Mouse (Mus musculus): ENCODE measurements around the gene Prdx1.

The Prdx1 gene

GRCm38 (mm10) chr4:116722230-116722629, 36.9 kb downstream of the Prdx1 start:
- DNase-seq (ENCODE audit: extremely low spot score, low read depth, low spot score), result no peak

- DNase-seq (ENCODE audit: extremely low spot score, low read depth, low spot score), result no peak
Measured at GRCm38 (mm10) chr4:116725444-116725843, 40.1 kb downstream of the Prdx1 start.

GRCm38 (mm10) chr4:116727401-116727800, 42.1 kb downstream of the Prdx1 start:
- no peak for DNase-seq (ENCODE audit: extremely low spot score, low read depth, low spot score)

GRCm38 (mm10) chr4:116729532-116729931, 44.2 kb downstream of the Prdx1 start:
- no peak for DNase-seq (ENCODE audit: extremely low spot score, low read depth, low spot score)

- DNase-seq (ENCODE audit: extremely low spot score, low read depth, low spot score), result no peak
Measured at GRCm38 (mm10) chr4:116731077-116731476, 45.7 kb downstream of the Prdx1 start.

GRCm38 (mm10) chr4:116732355-116732754, 47.0 kb downstream of the Prdx1 start:
- no peak for DNase-seq (ENCODE audit: extremely low spot score, low read depth, low spot score)

- DNase-seq (ENCODE audit: extremely low spot score, low read depth, low spot score), result no peak
Measured at GRCm38 (mm10) chr4:116734996-116735395, 49.7 kb downstream of the Prdx1 start.

- DNase-seq (ENCODE audit: extremely low spot score, low read depth, low spot score), result no peak
Measured at GRCm38 (mm10) chr4:116738972-116739751, 53.8 kb downstream of the Prdx1 start.

GRCm38 (mm10) chr4:116749750-116750149, 64.4 kb downstream of the Prdx1 start:
- no peak for DNase-seq (ENCODE audit: extremely low spot score, low read depth, low spot score)

Data from hindlimb bud, embryonic 11.5 days (tissue).